Comparison of ENCODE assay signal across 12 mouse cellular contexts in the genomic region with DNA sequence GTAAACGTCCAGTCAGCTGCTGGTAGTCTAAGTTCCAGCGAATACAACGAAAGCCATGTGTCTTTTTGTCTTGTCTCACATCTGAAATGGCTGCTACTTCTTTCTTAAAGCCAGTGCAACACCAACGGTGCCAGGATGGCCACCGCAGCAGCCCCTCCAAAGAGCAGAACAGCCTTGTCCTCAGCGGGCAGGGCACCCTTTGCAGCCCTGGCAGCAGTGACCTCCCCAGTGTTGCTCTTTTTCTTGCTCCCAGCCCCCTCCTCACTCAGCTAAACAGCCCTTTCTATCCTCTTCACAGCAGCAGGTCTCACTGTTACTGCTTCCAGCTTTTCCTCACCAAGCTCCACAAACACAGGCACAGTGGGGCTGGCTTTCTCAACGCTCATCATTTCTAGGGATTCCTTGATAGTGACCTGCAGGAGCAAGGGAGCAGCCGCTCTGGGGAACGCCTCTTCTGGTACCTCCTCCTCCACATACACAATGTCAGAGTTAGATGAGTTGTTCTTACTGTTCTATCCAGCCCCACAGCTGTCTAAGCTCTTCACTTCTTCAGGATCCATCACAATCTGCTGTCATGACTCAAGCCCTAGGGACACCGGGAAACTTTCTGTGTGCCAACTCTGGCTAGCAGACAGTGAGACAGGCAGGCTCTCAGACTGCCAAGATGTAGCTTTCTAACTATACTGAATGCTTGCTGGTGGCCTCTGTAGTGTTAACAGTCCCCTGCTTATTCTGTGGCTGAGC. TPM values are rescaled to one million over a fixed set of nuclear protein-coding genes. Genes with fewer than 3 reads are reported as not detected.
DNase-seq lines count a peak whose midpoint lies in the region; ATAC-seq lines count a peak whose summit lies in the region.
"Had no signal": no experiment of that assay in that cellular context is flagged by ENCODE, and none has a peak within 500 bp of the region (broad histone marks: within the 10 kb centered on the region; RNA-seq: fewer than 3 reads in every experiment).

No protein-coding gene starts in this region.

- 66% methylated on average over 10 of the region's 10 CpGs for WGBS in hindbrain, embryonic 16.5 days

- peak overlapping the region; percentile 9 for H3K9ac ChIP-seq in hindbrain, embryonic 16.5 days (ENCODE audit: low read depth, low read length)

- H3K4me3 ChIP-seq in hindbrain, embryonic 16.5 days (ENCODE audit: low read length): no peak overlapping the region

- peaks cover 10% of the 10 kb centered on the region for H3K4me1 ChIP-seq in hindbrain, embryonic 16.5 days (ENCODE audit: control insufficient read depth, insufficient read depth, low read depth, low read length)

- DNase-seq in heart, postnatal 4 days: peak; percentile 21
- DNase-seq in heart, adult 8-10 months (ENCODE audit: low spot score): no peak
- peak; percentile 49 for DNase-seq in 3T3-L1 (ENCODE audit: low read depth, low spot score)
- DNase-seq in adipocyte (ENCODE audit: low spot score): peak; percentile 67
- no peak for DNase-seq in lung, postnatal 25 days (ENCODE audit: low spot score)
- DNase-seq: gastrocnemius, postnatal 25 days; right cerebral cortex, postnatal 14 days had no signal

- peak overlapping the region; percentile 16 for H3K4me2 ChIP-seq in hindbrain, embryonic 16.5 days (ENCODE audit: low read length)

- peak; percentile 88 for ATAC-seq in hindbrain, embryonic 16.5 days
- ATAC-seq in erythroid progenitor cell, adult 5-6 weeks (replicated peaks; ENCODE audit: low FRiP score, poor library complexity, severe bottlenecking): no peak

- H3K27me3 ChIP-seq in hindbrain, embryonic 16.5 days (replicated peaks; ENCODE audit: control insufficient read depth, insufficient read depth, low read length): no peaks in the 10 kb centered on the region

- H3K36me3 ChIP-seq in hindbrain, embryonic 16.5 days (ENCODE audit: control insufficient read depth, insufficient read depth, low read length): 0 out of 2 replicates have a peak, but pooled peaks cover 3% of the 10 kb centered on the region

- H3K9me3 ChIP-seq in hindbrain, embryonic 16.5 days (ENCODE audit: control insufficient read depth, low read length): no peaks in the 10 kb centered on the region

- peak overlapping the region; percentile 39; the same call in 1 of the 2 replicates for H3K27ac ChIP-seq in hindbrain, embryonic 16.5 days (ENCODE audit: low read depth, low read length)

RNA-seq across cellular contexts. Expression of a gene that starts 8.9 kb away (rescaled TPM):
- total RNA-seq in heart, postnatal 4 days (2021): 1 to 10 TPM; 2.0 to 2.5 TPM
- 1 to 10 TPM; 3.1 to 3.6 (median 3.4) TPM for total RNA-seq in heart, adult 8-10 months (2022)
- 8.5 and 9.0 TPM in 2 replicates for polyA plus RNA-seq in hindbrain, embryonic 16.5 days (2015; fragmentation: Nextera tagmentation; extraction: Ambion mirVana)
- total RNA-seq in erythroid progenitor cell, adult 5-6 weeks (2015; ENCODE audit: low replicate concordance): not detected in 2 replicates
- total RNA-seq in erythroid progenitor cell, adult 5-6 weeks (2017; ENCODE audit: low replicate concordance): 2.5 TPM in 1 of 2 replicates, not detected in the other

RNA-seq across cellular contexts. Expression of a gene that starts 17.8 kb away (rescaled TPM):
- total RNA-seq in heart, postnatal 4 days (2021): 100 to 1,000 TPM; 317 to 366 TPM
- total RNA-seq in heart, adult 8-10 months (2022): 100 to 1,000 TPM; 219 to 383 (median 285) TPM
- polyA plus RNA-seq in hindbrain, embryonic 16.5 days (2015; fragmentation: Nextera tagmentation; extraction: Ambion mirVana): 71.5 and 222 TPM in 2 replicates
- 88.0 and 131 TPM in 2 replicates for total RNA-seq in erythroid progenitor cell, adult 5-6 weeks (2015; ENCODE audit: low replicate concordance)
- 27.9 and 36.8 TPM in 2 replicates for total RNA-seq in erythroid progenitor cell, adult 5-6 weeks (2017; ENCODE audit: low replicate concordance)

RNA-seq across cellular contexts. Expression of a gene that starts 17.9 kb away (rescaled TPM):
- total RNA-seq in heart, postnatal 4 days (2021): 10 to 100 TPM; 19.9 to 22.5 TPM
- 10 to 100 TPM; 82.4 to 97.3 (median 86.2) TPM for total RNA-seq in heart, adult 8-10 months (2022)
- not detected in 2 replicates for polyA plus RNA-seq in hindbrain, embryonic 16.5 days (2015; fragmentation: Nextera tagmentation; extraction: Ambion mirVana)
- not detected in 2 replicates for total RNA-seq in erythroid progenitor cell, adult 5-6 weeks (2015; ENCODE audit: low replicate concordance)
- not detected in 2 replicates for total RNA-seq in erythroid progenitor cell, adult 5-6 weeks (2017; ENCODE audit: low replicate concordance)
- total RNA-seq: hematopoietic stem cell, adult 5-6 weeks; layer of hippocampus, postnatal 10 days had no signal
- polyA plus RNA-seq: embryonic facial prominence, embryonic 11.5 days had no signal

RNA-seq across cellular contexts. Expression of a gene that starts 31.6 kb away (rescaled TPM):
- 10 to 100 TPM; 42.1 to 42.3 TPM for total RNA-seq in heart, postnatal 4 days (2021)
- 10 to 100 TPM; 45.4 to 51.8 (median 48.5) TPM for total RNA-seq in heart, adult 8-10 months (2022)
- 44.3 and 45.7 TPM in 2 replicates for polyA plus RNA-seq in hindbrain, embryonic 16.5 days (2015; fragmentation: Nextera tagmentation; extraction: Ambion mirVana)
- total RNA-seq in erythroid progenitor cell, adult 5-6 weeks (2015; ENCODE audit: low replicate concordance): 20.5 and 24.5 TPM in 2 replicates
- total RNA-seq in erythroid progenitor cell, adult 5-6 weeks (2017; ENCODE audit: low replicate concordance): 20.8 and 32.7 TPM in 2 replicates

RNA-seq across cellular contexts. Expression of a gene that starts 31.6 kb away (rescaled TPM):
- total RNA-seq in heart, postnatal 4 days (2021): 1,000 to 10,000 TPM in 1 of 2 experiments, 100 to 1,000 TPM in 1; 966 to 1,001 TPM
- total RNA-seq in heart, adult 8-10 months (2022): 1,000 to 10,000 TPM; 1,332 to 1,570 (median 1,418) TPM
- 262 and 265 TPM in 2 replicates for polyA plus RNA-seq in hindbrain, embryonic 16.5 days (2015; fragmentation: Nextera tagmentation; extraction: Ambion mirVana)
- total RNA-seq in erythroid progenitor cell, adult 5-6 weeks (2015; ENCODE audit: low replicate concordance): 80.4 and 91.8 TPM in 2 replicates
- total RNA-seq in erythroid progenitor cell, adult 5-6 weeks (2017; ENCODE audit: low replicate concordance): 94.1 and 108 TPM in 2 replicates

Comparison
In these comparisons a context has a peak if more than half of its experiments do, and no peak if none do; other contexts are left out.
1. DNase-seq: peak in heart, postnatal 4 days (single experiment), 3T3-L1 (single experiment) and adipocyte (single experiment); none in heart, adult 8-10 months (single experiment) and lung, postnatal 25 days (single experiment).
2. RNA of a gene that starts 17.9 kb away (total RNA-seq): 82.4 to 97.3 TPM in heart, adult 8-10 months and 19.9 to 22.5 TPM in heart, postnatal 4 days; not detected in erythroid progenitor cell, adult 5-6 weeks; every median in the first group is over 10 times any median in the second.